Mouse (Mus musculus): ENCODE data around the gene Peli3. TPM values are rescaled to one million over a fixed set of nuclear protein-coding genes. Genes with fewer than 3 reads are reported as not detected.
"Not testable (repeated sequence)": the region's sequence is repeated elsewhere in the genome, so short reads cannot be mapped to it uniquely, and the experiment has no call there.

Peli3 gene
- under 1 TPM in 1 of 3 experiments, not detected in 2; 0.39 TPM for polyA plus RNA-seq (2017; shearing (Covaris generic))

DNA sequence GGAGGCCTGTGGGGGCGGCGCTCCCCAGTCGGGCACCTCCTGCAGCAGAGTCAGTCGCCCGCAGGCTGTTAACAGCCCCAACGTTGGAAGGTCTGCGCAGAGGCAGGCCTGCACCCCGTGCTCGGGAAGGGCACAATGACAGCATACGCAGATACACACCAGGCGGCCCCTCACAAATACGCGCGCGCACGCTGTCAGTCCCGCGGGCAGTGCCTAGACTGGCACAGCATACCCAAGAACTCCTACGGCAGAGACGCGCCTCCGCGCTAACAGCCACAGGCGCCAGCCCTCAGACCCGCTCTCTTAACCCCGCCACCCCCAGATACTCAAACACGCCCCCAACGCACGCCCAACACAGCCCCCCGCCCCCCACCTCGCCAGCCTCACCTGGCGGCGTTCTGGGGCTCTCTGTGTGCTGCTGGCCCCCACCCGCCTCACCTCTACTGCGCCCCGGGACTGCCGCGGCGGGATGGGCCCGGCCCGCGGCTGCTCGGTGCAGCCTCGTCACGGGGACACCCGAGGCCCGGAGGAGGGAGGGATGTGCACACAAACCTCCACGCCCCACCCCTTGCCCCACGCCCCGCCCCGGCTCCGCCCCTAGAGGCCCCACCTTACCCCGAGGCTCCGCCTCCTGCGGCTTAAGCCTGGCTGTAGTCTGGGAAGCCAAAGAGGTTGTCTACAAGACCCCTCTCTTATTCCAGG, at the start of gene Peli3:
Peli3 (minus strand) TSS at position 577 of the 702 bp plus-strand sequence.
- ATAC-seq = peak; percentile 74

- no peak for ATAC-seq
Observed at GRCm38 (mm10) chr19:4992371-4992770, 49.4 kb upstream of the Peli3 start.

DNA sequence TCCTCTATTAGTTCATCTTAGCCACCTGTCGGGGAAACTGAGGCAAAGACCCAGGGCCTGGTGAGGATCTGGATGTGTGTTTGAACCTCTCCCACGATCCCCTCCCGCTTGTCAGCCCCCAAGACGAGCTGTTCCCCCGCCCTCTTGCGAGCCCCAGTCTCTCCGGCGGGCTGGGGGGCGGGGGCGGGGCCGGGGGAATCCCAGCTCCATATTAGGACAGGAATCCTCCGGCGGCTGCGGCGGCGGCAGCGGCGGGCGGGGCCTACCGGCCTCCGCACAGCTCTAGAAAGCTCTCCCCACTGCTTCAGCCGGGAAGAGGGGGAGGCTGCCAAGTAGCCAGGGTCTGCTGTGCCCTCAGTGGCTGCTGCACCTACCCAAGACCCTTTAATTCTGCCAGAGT, 47.8 kb upstream of the Peli3 start:
- ATAC-seq = no peak

DNA sequence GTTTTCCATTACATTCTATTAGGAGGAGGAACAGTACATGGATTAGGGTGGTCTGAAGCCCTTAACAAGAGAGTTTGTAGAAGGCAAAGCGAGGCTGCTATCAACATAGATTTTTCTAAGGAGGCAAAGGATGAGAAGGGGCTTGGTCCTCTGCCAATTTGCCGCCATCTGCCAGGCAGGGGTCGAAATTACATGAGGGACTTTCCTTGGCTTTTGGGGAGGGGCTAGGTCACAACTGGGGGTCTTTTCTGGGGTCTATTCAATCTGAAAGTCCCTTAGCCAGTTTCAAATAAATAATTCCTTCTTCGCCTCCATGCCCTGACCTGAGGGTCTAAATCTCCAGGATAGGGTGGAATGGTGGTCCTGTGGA, 47.3 kb upstream of the Peli3 start, which contains the start of gene Npas4:
Npas4 (minus strand) TSS at position 61 of the 370 bp plus-strand sequence.
- ATAC-seq = no peak

- ATAC-seq = no peak
Observed at GRCm38 (mm10) chr19:4989434-4990255, 46.7 kb upstream of the Peli3 start.

- ATAC-seq = no peak
Observed at GRCm38 (mm10) chr19:4989013-4989412, 46.1 kb upstream of the Peli3 start.

DNA sequence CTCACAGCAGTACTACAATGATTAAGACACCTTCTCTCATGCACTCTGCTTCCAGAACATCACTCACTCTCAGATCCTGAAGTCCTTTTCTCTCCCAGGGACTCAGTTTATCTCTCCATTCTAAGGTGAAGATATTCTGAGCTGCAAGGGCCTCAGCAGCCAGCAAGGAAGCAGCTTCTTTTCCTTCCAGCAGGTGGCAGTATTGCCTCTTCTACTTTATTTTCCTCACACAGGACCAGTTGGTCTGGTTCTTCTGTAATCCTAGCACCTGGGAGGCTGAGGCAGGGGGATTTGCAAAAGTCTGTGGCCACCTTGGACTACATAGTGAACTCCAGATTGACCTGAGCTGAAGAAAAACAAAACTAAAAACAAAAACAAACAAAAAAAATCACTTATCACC, 38.8 kb upstream of the Peli3 start:
- ATAC-seq = no peak

DNA sequence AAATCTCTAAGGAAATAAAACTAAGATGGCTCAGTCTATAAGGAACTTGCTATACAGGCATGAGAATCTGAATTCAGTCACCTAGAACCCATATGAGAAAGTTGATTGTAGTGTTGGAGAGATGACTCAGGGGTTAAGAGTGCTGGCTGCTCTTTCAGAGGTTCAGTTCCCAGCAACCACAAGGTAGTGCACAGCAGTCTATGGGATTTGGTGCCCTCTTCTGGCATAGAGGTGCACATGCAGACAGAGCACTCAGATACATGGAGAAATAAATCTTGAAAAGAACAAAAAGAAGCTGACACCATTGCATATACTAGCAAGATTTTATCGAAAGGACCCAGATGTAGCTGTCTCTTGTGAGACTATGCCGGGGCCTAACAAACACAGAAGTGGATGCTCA, 25.3 kb upstream of the Peli3 start:
- peak; percentile 52 for ATAC-seq

DNA sequence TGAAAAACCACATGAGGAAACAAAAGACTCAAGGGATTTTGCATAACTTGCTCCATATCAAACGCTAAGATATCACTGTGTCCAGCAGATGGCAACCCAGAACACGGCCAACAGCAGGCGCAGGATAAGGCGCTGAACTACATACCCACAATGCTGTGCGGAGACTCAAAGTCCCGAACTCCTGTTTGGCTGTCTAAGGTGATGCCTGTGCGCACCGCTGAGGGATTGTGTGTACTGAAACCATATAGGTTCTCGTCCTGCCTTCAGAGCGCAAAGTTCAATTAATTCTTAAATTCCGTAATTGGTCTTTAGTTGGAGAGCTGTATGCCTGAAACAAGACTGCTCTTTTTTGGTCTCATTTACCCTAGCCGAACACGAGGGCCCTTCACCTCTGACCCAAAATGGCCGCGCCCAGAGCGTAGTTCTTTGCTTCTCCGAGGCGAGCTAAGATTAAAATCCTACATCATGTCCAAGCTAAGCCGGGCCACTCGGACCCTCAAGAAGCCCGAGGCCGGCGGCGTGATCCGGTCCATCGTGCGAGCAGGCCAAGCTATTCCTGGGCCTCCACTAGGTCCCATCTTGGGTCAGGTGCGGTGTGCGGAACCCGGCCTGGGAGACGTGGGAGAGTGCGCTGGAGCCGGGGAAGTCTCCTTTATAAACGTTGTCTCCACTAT, 19.1 kb upstream of the Peli3 start, which contains the start of gene Mrpl11:
Mrpl11 (plus strand) TSS at position 220 of the 674 bp plus-strand sequence.
- peak; percentile 98 for ATAC-seq

DNA sequence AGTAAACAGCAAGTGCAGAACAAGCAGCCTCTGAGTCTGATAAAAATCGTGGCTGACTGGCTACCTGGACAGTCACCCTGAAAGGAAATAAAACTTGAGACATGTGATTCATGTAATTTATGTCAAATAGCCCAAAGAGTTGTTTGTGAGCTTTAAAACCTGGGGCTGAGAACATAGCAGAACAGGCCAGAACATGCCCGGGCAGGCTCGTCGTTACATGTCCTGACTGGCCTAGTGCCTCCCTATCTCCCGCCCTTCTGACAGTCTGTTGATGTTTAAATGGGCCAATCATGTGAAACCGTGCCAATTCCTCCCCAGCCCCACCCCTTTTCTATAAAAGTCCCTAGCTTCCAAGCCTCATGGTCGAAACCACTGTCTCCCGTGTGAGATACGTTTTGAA, 5.7 kb upstream of the Peli3 start:
- not testable (repeated sequence) for ATAC-seq

GRCm38 (mm10) chr19:4945540-4945939, 2.6 kb upstream of the Peli3 start:
- no peak for ATAC-seq

GRCm38 (mm10) chr19:4943253-4943588, 294 bp upstream of the Peli3 start:
- no peak for ATAC-seq

GRCm38 (mm10) chr19:4937444-4938310, 5.2 kb downstream of the Peli3 start:
- no peak for ATAC-seq

- no peak for ATAC-seq
Observed at GRCm38 (mm10) chr19:4936896-4937295, 6.0 kb downstream of the Peli3 start.

DNA sequence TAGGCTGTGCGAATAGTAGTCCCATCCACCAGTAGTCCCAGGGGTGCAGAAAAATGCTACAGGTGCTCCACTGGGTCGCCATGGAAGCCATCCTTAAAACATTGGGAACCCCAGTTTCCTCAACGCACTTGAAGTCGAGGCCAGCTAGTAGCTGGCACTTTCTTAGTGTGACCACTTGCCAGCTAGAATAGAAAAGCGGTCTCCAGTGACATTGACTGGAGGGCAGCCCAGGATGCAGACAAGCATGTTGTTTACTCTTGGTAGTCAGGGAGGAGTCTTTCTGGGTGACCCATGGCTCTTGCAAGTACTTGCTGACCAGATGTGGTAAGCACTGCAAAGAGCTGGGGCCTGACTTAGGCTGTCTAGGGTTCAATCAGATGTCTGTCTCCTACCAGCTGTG, 14.1 kb downstream of the Peli3 start:
- no peak for ATAC-seq

DNA sequence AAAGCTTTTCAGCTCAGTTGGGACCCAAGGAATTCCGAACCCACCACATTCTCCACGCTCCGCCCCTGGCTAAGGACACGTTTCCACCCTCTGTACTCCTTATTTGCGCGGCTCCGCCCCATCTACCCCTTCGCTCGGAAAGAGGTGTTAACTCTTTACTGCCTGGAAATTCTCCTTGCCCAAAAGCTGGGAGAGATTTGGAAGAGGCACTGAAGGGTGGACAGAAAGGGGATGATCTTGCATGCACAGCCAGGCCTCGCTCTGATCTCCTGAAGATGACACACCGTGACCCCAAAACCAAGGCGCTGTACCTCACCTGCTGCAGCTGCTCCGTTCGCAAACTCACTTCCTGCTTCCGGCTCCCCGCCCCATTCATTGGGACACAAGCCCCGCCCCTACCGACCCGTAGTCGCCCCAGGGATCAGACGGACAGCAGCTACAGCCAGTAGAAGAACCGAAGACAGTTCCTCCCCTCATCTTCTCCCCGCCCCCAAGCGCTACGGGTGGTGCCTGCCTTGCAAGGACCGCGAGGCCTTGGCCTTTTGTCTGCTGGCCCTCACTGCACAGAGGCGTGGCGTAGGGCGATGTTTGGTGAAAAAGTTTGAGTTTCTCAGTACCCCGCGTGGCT, 14.9 kb downstream of the Peli3 start, which contains the start of gene Dpp3:
Dpp3 (minus strand) TSS at position 384 of the 628 bp plus-strand sequence.
- peak; percentile 100 for ATAC-seq

GRCm38 (mm10) chr19:4925121-4925860, 17.6 kb downstream of the Peli3 start:
- no peak for ATAC-seq

GRCm38 (mm10) chr19:4919652-4920051, 23.3 kb downstream of the Peli3 start:
- ATAC-seq = no peak

DNA sequence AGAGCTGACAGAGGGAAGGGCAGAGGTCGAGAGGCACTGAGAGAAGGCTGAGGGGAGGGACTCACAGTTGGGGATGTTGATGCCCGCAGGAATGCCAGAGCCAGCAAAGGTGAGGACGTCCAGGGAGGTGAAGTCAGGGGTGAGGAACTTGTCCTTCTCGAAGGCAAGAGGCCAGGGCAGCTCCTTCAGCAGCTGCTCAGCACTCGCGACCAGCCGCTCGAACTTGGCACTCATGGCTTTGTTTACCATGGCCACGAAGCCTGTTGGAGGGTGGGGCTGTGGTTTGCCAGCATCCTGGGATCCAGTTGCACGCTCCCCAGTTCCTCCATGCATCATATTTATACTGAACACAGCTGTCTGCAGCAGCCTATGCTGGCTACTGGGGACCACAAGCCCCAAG, 26.1 kb downstream of the Peli3 start:
- ATAC-seq = no peak

GRCm38 (mm10) chr19:4915924-4916603, 26.9 kb downstream of the Peli3 start:
- ATAC-seq = no peak
